Mouse (Mus musculus): ENCODE measurements around the gene Rps25. TPM values are rescaled to one million over a fixed set of nuclear protein-coding genes. Genes with fewer than 3 reads are reported as not detected.

Rps25 gene
- total RNA-seq, 1 experiment from 2014 or later, result 1,105 TPM

DNA sequence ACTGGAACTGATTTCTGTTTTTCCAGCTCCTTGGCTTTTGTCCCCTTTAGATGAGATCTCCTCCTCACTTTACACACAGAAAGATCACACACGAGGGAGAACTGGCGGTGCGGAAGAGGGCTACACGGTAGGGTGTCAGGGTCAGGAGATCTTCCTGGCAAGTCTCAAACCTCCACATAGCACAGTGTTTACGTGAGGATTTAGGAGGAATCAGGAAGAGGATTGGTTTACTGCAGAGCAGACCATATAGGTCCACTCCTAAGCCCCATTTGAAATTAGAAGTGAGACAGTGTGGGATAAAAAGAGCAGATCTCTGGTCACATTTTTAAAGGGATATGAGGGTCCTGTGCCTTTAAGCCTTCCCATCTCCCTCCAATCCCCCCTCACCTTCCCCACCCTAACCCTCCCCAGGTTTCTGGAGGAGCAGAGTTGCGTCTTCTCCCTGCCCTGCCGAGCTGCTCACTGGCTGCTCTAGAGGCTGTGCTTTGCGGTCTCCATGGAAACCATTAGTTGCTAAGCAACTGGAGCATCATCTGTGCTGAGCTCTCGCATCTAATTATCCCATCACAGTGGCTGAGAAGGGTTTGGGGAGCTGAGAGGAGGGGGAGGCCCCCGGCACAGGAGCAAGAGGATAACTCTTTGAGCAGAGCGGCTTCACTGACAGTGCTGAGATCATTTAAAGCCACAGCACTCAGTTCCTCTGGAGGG, 50.2 kb downstream of the Rps25 start:
- DNase-seq, result peak; percentile 64

Small RNA genes within 50 kb of the gene (microRNA-seq; reads per million reads assigned to microRNA genes)
- 0.76 to 0.85 reads per million in 2 experiments for gene Mir7085

Other genes with a start within 250 kb of the Rps25 start
- gene Cbl, start 173.1 kb upstream of the Rps25 start, total RNA-seq (2021), result 33.1 and 34.4 TPM in 2 replicates
- 1.1 and 2.5 TPM in 2 replicates for gene Ccdc153, start 166.5 kb upstream of the Rps25 start, total RNA-seq (2021)
- gene Pdzd3, start 155.7 kb upstream of the Rps25 start, total RNA-seq (2021), result 0.30 TPM in 1 of 2 replicates, not detected in the other
- gene Nlrx1, start 138.5 kb upstream of the Rps25 start, total RNA-seq (2021), result 17.6 and 20.7 TPM in 2 replicates
- gene Abcg4, start 118.5 kb upstream of the Rps25 start, total RNA-seq (2021), result 19.0 and 28.8 TPM in 2 replicates
- 20.3 and 22.1 TPM in 2 replicates for gene Hinfp, start 101.5 kb upstream of the Rps25 start, total RNA-seq (2021)
- gene C2cd2l, start 86.9 kb upstream of the Rps25 start, total RNA-seq (2021), result 27.8 and 40.4 TPM in 2 replicates
- gene Dpagt1, start 81.1 kb upstream of the Rps25 start, total RNA-seq (2021), result 27.1 and 29.5 TPM in 2 replicates
- gene H2afx, start 72.4 kb upstream of the Rps25 start, total RNA-seq (2021), result 76.0 and 90.3 TPM in 2 replicates
- gene Hmbs, start 62.9 kb upstream of the Rps25 start, total RNA-seq (2021), result 77.5 and 92.0 TPM in 2 replicates
- 41.6 and 44.1 TPM in 2 replicates for gene Vps11, start 45.5 kb upstream of the Rps25 start, total RNA-seq (2021)
- 122 and 133 TPM in 2 replicates for gene Hyou1, start 27.6 kb upstream of the Rps25 start, total RNA-seq (2021)
- 20.0 and 29.9 TPM in 2 replicates for gene Slc37a4, start 10.3 kb upstream of the Rps25 start, total RNA-seq (2021)
- gene Trappc4, start 461 bp downstream of the Rps25 start, total RNA-seq (2021), result 60.4 and 66.1 TPM in 2 replicates
- gene Ccdc84, start 11.4 kb downstream of the Rps25 start, total RNA-seq (2021), result 17.1 and 21.5 TPM in 2 replicates
- not detected in 2 replicates for gene Foxr1, start 34.0 kb downstream of the Rps25 start, total RNA-seq (2021)
- gene Upk2, start 47.8 kb downstream of the Rps25 start, total RNA-seq (2021), result not detected in 2 replicates
- gene Bcl9l, start 75.7 kb downstream of the Rps25 start, total RNA-seq (2021), result 59.3 and 61.7 TPM in 2 replicates
- 0.56 and 4.4 TPM in 2 replicates for gene Cxcr5, start 154.7 kb downstream of the Rps25 start, total RNA-seq (2021)
- gene Ddx6, start 197.8 kb downstream of the Rps25 start, total RNA-seq (2021), result 122 TPM in 2 replicates